26 mouse cellular contexts compared by ENCODE assay signal in the genomic region with DNA sequence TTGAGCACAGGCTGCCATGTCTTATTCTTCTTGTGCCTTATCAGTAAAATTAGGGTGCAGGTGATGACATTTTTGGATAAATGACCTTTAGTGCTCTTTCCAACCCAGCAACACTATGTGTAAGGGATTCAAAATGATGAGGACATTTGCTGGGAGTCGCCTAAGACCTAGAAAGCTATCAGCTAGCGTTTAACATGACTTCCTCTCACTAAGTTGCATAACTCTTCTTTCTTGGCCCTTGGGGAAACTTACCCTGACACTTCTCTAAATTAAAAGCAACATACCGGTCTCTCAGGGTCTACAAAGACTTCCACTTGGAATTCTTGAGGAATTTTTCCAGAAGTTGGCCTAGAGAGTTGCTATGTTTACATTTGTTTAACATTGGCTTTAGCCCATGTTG.
"Had no signal": no experiment of that assay in that cellular context is flagged by ENCODE, and none has a peak within 500 bp of the region (broad histone marks: within the 10 kb centered on the region; RNA-seq: fewer than 3 reads in every experiment).

No protein-coding gene starts in this region.

- H3K4me1 ChIP-seq: heart, embryonic 12.5 days; hindbrain, embryonic 10.5 days; hindbrain, embryonic 12.5 days; kidney, embryonic 15.5 days; limb, embryonic 13.5 days; limb, embryonic 15.5 days; liver, embryonic 12.5 days had no signal

- H3K36me3 ChIP-seq: hindbrain, embryonic 12.5 days; liver, embryonic 12.5 days had no signal

- H3K9me3 ChIP-seq: heart, embryonic 12.5 days; hindbrain, embryonic 10.5 days; hindbrain, embryonic 12.5 days; kidney, embryonic 15.5 days; limb, embryonic 13.5 days; limb, embryonic 15.5 days; liver, embryonic 12.5 days had no signal

- H3K4me2 ChIP-seq: heart, embryonic 12.5 days; hindbrain, embryonic 12.5 days; hindbrain, embryonic 14.5 days; kidney, embryonic 15.5 days; limb, embryonic 13.5 days; limb, embryonic 15.5 days; liver, embryonic 12.5 days had no signal

- ATAC-seq: hindbrain, embryonic 16.5 days; inflammation-experienced regulatory T-cells, adult 6 months; intestine, embryonic 16.5 days; liver, embryonic 12.5 days had no signal

- H3K27ac ChIP-seq: heart, embryonic 10.5 days; hindbrain, embryonic 10.5 days; hindbrain, embryonic 12.5 days; hindbrain, embryonic 14.5 days; kidney, embryonic 15.5 days; limb, embryonic 13.5 days; limb, embryonic 15.5 days; liver, embryonic 12.5 days; liver, embryonic 14.5 days had no signal

- DNase-seq: gastrocnemius, postnatal 14 days; gastrocnemius, postnatal 36 days; heart, adult 18-20 months; heart, postnatal 10 days; heart, postnatal 4 days; kidney, adult 11 months; kidney, adult 2 months; kidney, adult 9 months; kidney, postnatal 10 days; kidney, postnatal 36 days; layer of hippocampus, adult 9-11 months; layer of hippocampus, postnatal 36 days; left cerebral cortex, postnatal 4 days had no signal

- H3K9ac ChIP-seq: heart, embryonic 12.5 days; hindbrain, embryonic 12.5 days; hindbrain, embryonic 14.5 days; kidney, embryonic 15.5 days; limb, embryonic 13.5 days; limb, embryonic 15.5 days; liver, embryonic 12.5 days; liver, embryonic 14.5 days had no signal

- H3K4me3 ChIP-seq: heart, embryonic 10.5 days; heart, embryonic 12.5 days; hindbrain, embryonic 10.5 days; hindbrain, embryonic 12.5 days; kidney, embryonic 15.5 days; limb, embryonic 13.5 days; limb, embryonic 15.5 days; liver, embryonic 12.5 days had no signal

- H3K27me3 ChIP-seq: heart, embryonic 12.5 days; hindbrain, embryonic 12.5 days; kidney, embryonic 15.5 days; limb, embryonic 13.5 days; limb, embryonic 15.5 days; liver, embryonic 12.5 days had no signal
